Mouse (Mus musculus) CH12.LX (cell line): ENCODE data around the gene Dydc2.

ENCODE experiments used
- CTCF ChIP-seq, 2 experiments: IDR thresholded peaks in 1 of 2; conservative IDR thresholded peaks in 1 of 2; 2 replicates each; pipeline ENCODE4 v1.5.1; 2011 to 2012; ENCODE audit warnings: low read depth in 2 of 2, low read length in 2 of 2, improper control_type of control experiment in 1 of 2, inconsistent platforms in 1 of 2, mild to moderate bottlenecking in 1 of 2, moderate library complexity in 1 of 2
- EP300 ChIP-seq: IDR thresholded peaks from 2 replicates; pipeline ENCODE4 v1.6.1; 2011; ENCODE audit warnings: low read length, improper control_type of control experiment
- SMC3 ChIP-seq: IDR thresholded peaks from 2 replicates; pipeline ENCODE4 v1.6.1; 2011; ENCODE audit warnings: low read depth, low read length, improper control_type of control experiment

DNA sequence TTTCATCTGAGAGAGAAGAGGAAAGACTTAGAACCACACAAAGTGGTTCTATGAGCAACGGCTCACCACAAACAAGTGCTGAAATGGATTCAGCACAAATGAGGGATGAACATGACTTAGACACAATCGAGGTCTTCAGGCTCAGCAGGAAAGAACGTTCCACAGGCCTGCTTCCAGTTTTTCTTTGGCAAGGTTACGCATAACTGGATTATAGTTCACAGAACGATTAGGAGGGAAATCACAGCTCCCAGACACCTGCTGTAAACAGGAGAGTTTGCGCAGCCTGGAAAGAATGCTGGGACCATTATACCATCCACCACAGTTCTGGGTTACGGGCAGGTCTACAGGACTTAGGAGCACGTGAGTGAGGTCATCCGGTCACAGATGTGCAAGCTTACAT is 63.3 kb downstream of the Dydc2 start:
- TF ChIP-seq CTCF (conservative IDR thresholded peaks at IDR 0.05 in 1 of 2, IDR thresholded peaks at IDR 0.05 in 1 of 2; ENCODE audit: low read depth in 2 of 2, low read length in 2 of 2): no peak
- no peak for TF ChIP-seq SMC3
- TF ChIP-seq EP300: no peak
